ENCODE assay signal across 23 mouse cellular contexts in genomic region chr2:151546571-151546970, GRCm38 (mm10). TPM values are rescaled to one million over a fixed set of nuclear protein-coding genes. Genes with fewer than 3 reads are reported as not detected.
DNase-seq lines count a peak whose midpoint lies in the region; ATAC-seq and TF ChIP-seq lines count a peak whose summit lies in the region.
"Had no signal": no experiment of that assay in that cellular context is flagged by ENCODE, and none has a peak within 500 bp of the region (broad histone marks: within the 10 kb centered on the region; RNA-seq: fewer than 3 reads in every experiment).

No protein-coding gene starts in this region.

- H3K4me1 ChIP-seq in heart, postnatal 0 days (ENCODE audit: control insufficient read depth, insufficient read depth): peaks cover 47% of the 10 kb centered on the region
- H3K4me1 ChIP-seq in lung, postnatal 0 days (ENCODE audit: insufficient read depth, low read depth, low read length): peaks cover 5% of the 10 kb centered on the region; the same call in 1 of the 2 replicates

- TF ChIP-seq CTCF in heart, postnatal 0 days (IDR thresholded peaks at IDR 0.05; ENCODE audit: low read depth): no peak
- TF ChIP-seq CTCF in lung, postnatal 0 days (IDR thresholded peaks at IDR 0.05): no peak

- H3K4me2 ChIP-seq in heart, postnatal 0 days (ENCODE audit: low read depth, low read length): peak overlapping the region; percentile 67
- H3K4me2 ChIP-seq in lung, postnatal 0 days (replicated peaks; ENCODE audit: low read depth, low read length): peak overlapping the region; percentile 80
- H3K4me2 ChIP-seq: forebrain, embryonic 13.5 days; hindbrain, embryonic 13.5 days; intestine, embryonic 15.5 days had no signal

- H3K9ac ChIP-seq in heart, postnatal 0 days (replicated peaks; ENCODE audit: low read depth, low read length): no peak overlapping the region
- no peak overlapping the region for H3K9ac ChIP-seq in lung, postnatal 0 days (replicated peaks; ENCODE audit: low read depth)
- H3K9ac ChIP-seq: forebrain, embryonic 13.5 days; hindbrain, embryonic 13.5 days; intestine, embryonic 15.5 days had no signal

- intact Hi-C loops in heart, postnatal 36 days (cut with DNase I): loop anchor here (2.0 kb wide), 1 partner anchor 16 kb away; no protein-coding TSS in a partner anchor
- intact Hi-C loops in heart, postnatal 10 days (cut with DNase I): no loop called here

- no peak for ATAC-seq in heart, postnatal 0 days (ENCODE audit: insufficient read depth, low read depth)
- ATAC-seq in lung, postnatal 0 days: no peak
- ATAC-seq: forebrain, embryonic 13.5 days; forebrain, embryonic 16.5 days; hindbrain, embryonic 16.5 days; intestine, embryonic 15.5 days; Patski had no signal

- H3K9me3 ChIP-seq in heart, postnatal 0 days (replicated peaks; ENCODE audit: control insufficient read depth, low read length): no peaks in the 10 kb centered on the region
- no peaks in the 10 kb centered on the region for H3K9me3 ChIP-seq in lung, postnatal 0 days (ENCODE audit: low read length)
- H3K9me3 ChIP-seq: forebrain, embryonic 10.5 days; forebrain, embryonic 13.5 days; hindbrain, embryonic 10.5 days; hindbrain, embryonic 13.5 days; intestine, embryonic 15.5 days had no signal

- peak overlapping the region; percentile 8; the same call in 1 of the 2 replicates for H3K4me3 ChIP-seq in heart, postnatal 0 days (ENCODE audit: low read depth, low read length)
- no peak overlapping the region for H3K4me3 ChIP-seq in lung, postnatal 0 days (ENCODE audit: low read depth, low read length)
- H3K4me3 ChIP-seq: forebrain, embryonic 10.5 days; forebrain, embryonic 13.5 days; hindbrain, embryonic 10.5 days; hindbrain, embryonic 13.5 days; intestine, embryonic 15.5 days had no signal

- 75% methylated on average over 4 of the region's 4 CpGs for WGBS in heart, postnatal 0 days
- WGBS in lung, postnatal 0 days: 84% methylated on average over 4 of the region's 4 CpGs

- TF ChIP-seq EP300 in heart, postnatal 0 days (IDR thresholded peaks at IDR 0.05; ENCODE audit: low read depth): no peak
- no peak for TF ChIP-seq EP300 in lung, postnatal 0 days (IDR thresholded peaks at IDR 0.05)

- peaks cover 54% of the 10 kb centered on the region for H3K36me3 ChIP-seq in heart, postnatal 0 days (replicated peaks; ENCODE audit: control insufficient read depth, insufficient read depth, low read length)
- peaks cover 13% of the 10 kb centered on the region for H3K36me3 ChIP-seq in lung, postnatal 0 days (ENCODE audit: insufficient read depth, low read length)

- DNase-seq in heart, adult 11 months: peak; percentile 90
- DNase-seq in heart, postnatal 36 days: no peak
- DNase-seq in heart, postnatal 0 days (ENCODE audit: low spot score): no peak
- no peak for DNase-seq in heart, postnatal 10 days
- DNase-seq in lung, postnatal 0 days (ENCODE audit: low spot score): no peak
- DNase-seq in lung, postnatal 36 days: no peak
- DNase-seq: adrenal gland, postnatal 10 days; adrenal gland, postnatal 36 days; cerebellum, adult 18-20 months; cerebellum, adult 9-10 months; cerebellum, postnatal 14 days; gastrocnemius, postnatal 10 days; gastrocnemius, postnatal 36 days had no signal

- no peak overlapping the region for H3K27ac ChIP-seq in heart, postnatal 0 days (ENCODE audit: low read depth)
- no peak overlapping the region for H3K27ac ChIP-seq in lung, postnatal 0 days (ENCODE audit: low read length)
- H3K27ac ChIP-seq: forebrain, embryonic 10.5 days; forebrain, embryonic 13.5 days; hindbrain, embryonic 10.5 days; hindbrain, embryonic 13.5 days; intestine, embryonic 15.5 days had no signal

- H3K27me3 ChIP-seq in heart, postnatal 0 days (ENCODE audit: control insufficient read depth, insufficient read depth, low read length): no peaks in the 10 kb centered on the region
- no peaks in the 10 kb centered on the region for H3K27me3 ChIP-seq in lung, postnatal 0 days (replicated peaks; ENCODE audit: insufficient read depth, low read length)
- H3K27me3 ChIP-seq: forebrain, embryonic 13.5 days; hindbrain, embryonic 13.5 days; intestine, embryonic 15.5 days; Patski had no signal

RNA-seq across cellular contexts. Expression of gene Fkbp1a, which starts 4.3 kb away (rescaled TPM):
- 100 to 1,000 TPM; 213 to 229 TPM for total RNA-seq in heart, postnatal 36 days (2021)
- 71.3 and 72.5 TPM in 2 replicates for total RNA-seq in heart, postnatal 0 days (2014; rRNA removed; ENCODE audit: low replicate concordance)
- 454 and 476 TPM in 2 replicates for polyA plus RNA-seq in heart, postnatal 0 days (2015; fragmentation: Nextera tagmentation; extraction: Ambion mirVana)
- total RNA-seq in heart, postnatal 10 days (2021): 100 to 1,000 TPM; 377 to 378 TPM
- polyA plus RNA-seq in lung, postnatal 0 days (2015; fragmentation: Nextera tagmentation; extraction: Ambion mirVana): 686 and 696 TPM in 2 replicates

RNA-seq across cellular contexts. Expression of gene Sdcbp2, which starts 25.9 kb away (rescaled TPM):
- total RNA-seq in heart, postnatal 36 days (2021): 1 to 10 TPM; 2.0 TPM
- total RNA-seq in heart, postnatal 0 days (2014; rRNA removed; ENCODE audit: low replicate concordance): 1.7 and 8.0 TPM in 2 replicates
- polyA plus RNA-seq in heart, postnatal 0 days (2015; fragmentation: Nextera tagmentation; extraction: Ambion mirVana): 1.8 and 2.2 TPM in 2 replicates
- total RNA-seq in heart, postnatal 10 days (2021): 1 to 10 TPM; 1.6 to 3.2 TPM
- 1.6 and 2.5 TPM in 2 replicates for polyA plus RNA-seq in lung, postnatal 0 days (2015; fragmentation: Nextera tagmentation; extraction: Ambion mirVana)
- total RNA-seq: G1E; granulocyte monocyte progenitor cell, adult 5-6 weeks had no signal

RNA-seq across cellular contexts. Expression of gene Nsfl1c, which starts 52.6 kb away (rescaled TPM):
- total RNA-seq in heart, postnatal 36 days (2021): 10 to 100 TPM; 79.2 to 83.6 TPM
- total RNA-seq in heart, postnatal 0 days (2014; rRNA removed; ENCODE audit: low replicate concordance): 37.7 and 41.7 TPM in 2 replicates
- 115 and 117 TPM in 2 replicates for polyA plus RNA-seq in heart, postnatal 0 days (2015; fragmentation: Nextera tagmentation; extraction: Ambion mirVana)
- 100 to 1,000 TPM in 1 of 2 experiments, 10 to 100 TPM in 1; 93.3 to 102 TPM for total RNA-seq in heart, postnatal 10 days (2021)
- polyA plus RNA-seq in lung, postnatal 0 days (2015; fragmentation: Nextera tagmentation; extraction: Ambion mirVana): 100 and 114 TPM in 2 replicates
